Mouse (Mus musculus) olfactory bulb, adult 2 months (tissue): ENCODE measurements around the gene Gm8994. TPM values are rescaled to one million over a fixed set of nuclear protein-coding genes. Genes with fewer than 3 reads are reported as not detected.
"Not testable (repeated sequence)": the region's sequence is repeated elsewhere in the genome, so short reads cannot be mapped to it uniquely, and the experiment has no call there.

ENCODE experiments used
- H3K27ac ChIP-seq: fragments of 200-500 bp; 2 replicates; pipeline ENCODE4 v1.5.1; 2012; ENCODE audit warnings: low read depth, low read length; ENCODE audit not compliant: insufficient read depth
- H3K4me1 ChIP-seq: fragments of 200-500 bp; 2 replicates; pipeline ENCODE4 v1.6.1; 2012; ENCODE audit warnings: low read length; ENCODE audit not compliant: control insufficient read depth, insufficient read depth
- H3K4me3 ChIP-seq: fragments of 200-500 bp; 2 replicates; pipeline ENCODE4 v1.5.1; 2012; ENCODE audit warnings: mild to moderate bottlenecking, low read depth, low read length, moderate library complexity; ENCODE audit not compliant: insufficient read depth
- CTCF ChIP-seq: fragments of 200-500 bp; IDR thresholded peaks from 2 replicates; pipeline ENCODE4 v1.5.1; 2012; ENCODE audit warnings: low read depth, mild to moderate bottlenecking, low read length, moderate library complexity; ENCODE audit not compliant: insufficient read depth
- POLR2A ChIP-seq: fragments of 200-500 bp; IDR thresholded peaks from 2 replicates; pipeline ENCODE4 v1.6.1; 2012; ENCODE audit warnings: mild to moderate bottlenecking, low read depth, low read length, moderate library complexity; ENCODE audit not compliant: insufficient read depth
- WGBS: fragments of 180-500 bp; shearing (Covaris S2); methylation state at CpG from one replicate; pipeline ENCODE4 v1.1.7; 2018; 5-methylcytosine and 5-hydroxymethylcytosine counted together
- polyA plus RNA-seq: library from polyadenylated mRNA; stranded (reverse); fragments of >200 nt; gene quantifications from 2 replicates; pipeline ENCODE4 v1.2.4, GENCODE M21; 2012; ENCODE audit warnings: low replicate concordance; ENCODE audit not compliant: missing spikeins, insufficient read depth, insufficient read length

Gm8994 gene
- polyA plus RNA-seq, result not detected in 2 replicates

- WGBS, result 93% methylated on average over 4 of the region's 4 CpGs
- not testable (repeated sequence) for H3K4me3 ChIP-seq
These were observed at the start of gene Gm8994 for GRCm38 (mm10) chr6:136327239-136327638. Gm8994 (plus strand) TSS chr6:136327539.

GRCm38 (mm10) chr6:136277685-136278084 lies 49.7 kb upstream of the Gm8994 start:
- no peak for TF ChIP-seq CTCF
- TF ChIP-seq POLR2A, result no peak
- WGBS, result 53% methylated on average over 4 of the region's 4 CpGs
- H3K27ac ChIP-seq, result no peak overlapping the region
- H3K4me1 ChIP-seq, result no peaks in the 10 kb centered on the region
- no peak overlapping the region for H3K4me3 ChIP-seq

More at GRCm38 (mm10) chr6:136327239-136327638, at the start of gene Gm8994:
- not testable (repeated sequence) for H3K27ac ChIP-seq, H3K4me1 ChIP-seq

- WGBS, result 64% methylated on average over 8 of the region's 8 CpGs
These were observed 42.8 kb upstream of the Gm8994 start for GRCm38 (mm10) chr6:136284565-136284964.

GRCm38 (mm10) chr6:136286180-136286579 lies 41.2 kb upstream of the Gm8994 start:
- 81% methylated on average over 11 of the region's 11 CpGs for WGBS
- H3K4me1 ChIP-seq, result no peaks in the 10 kb centered on the region
- no peak overlapping the region for H3K27ac ChIP-seq
- no peak overlapping the region for H3K4me3 ChIP-seq
- TF ChIP-seq POLR2A (no peak), CTCF (no peak)

More at GRCm38 (mm10) chr6:136284565-136284964, 42.8 kb upstream of the Gm8994 start:
- Histone ChIP-seq H3K27ac (no peak overlapping the region), H3K4me3 (no peak overlapping the region), H3K4me1 (no peaks in the 10 kb centered on the region)
- no peak for TF ChIP-seq POLR2A
- no peak for TF ChIP-seq CTCF

GRCm38 (mm10) chr6:136286589-136286988 lies 40.8 kb upstream of the Gm8994 start:
- Histone ChIP-seq H3K27ac (no peak overlapping the region), H3K4me1 (no peaks in the 10 kb centered on the region), H3K4me3 (no peak overlapping the region)
- 42% methylated on average over 4 of the region's 4 CpGs for WGBS
- no peak for TF ChIP-seq CTCF
- no peak for TF ChIP-seq POLR2A

GRCm38 (mm10) chr6:136291424-136291823 lies 35.9 kb upstream of the Gm8994 start:
- WGBS, result 95% methylated on average over 3 of the region's 3 CpGs
- Histone ChIP-seq H3K4me1 (peaks cover 2% of the 10 kb centered on the region; the same call in 1 of the 2 replicates), H3K4me3 (no peak overlapping the region), H3K27ac (no peak overlapping the region)
- TF ChIP-seq CTCF (no peak), POLR2A (no peak)

- no peak overlapping the region for H3K4me3 ChIP-seq
- H3K27ac ChIP-seq, result no peak overlapping the region
- peaks cover 2% of the 10 kb centered on the region; the same call in 1 of the 2 replicates for H3K4me1 ChIP-seq
- TF ChIP-seq CTCF, result no peak
- TF ChIP-seq POLR2A, result no peak
- WGBS, result 73% methylated on average over 11 of the region's 11 CpGs
These were observed 35.2 kb upstream of the Gm8994 start for GRCm38 (mm10) chr6:136291951-136292714.

- Histone ChIP-seq H3K4me3 (no peak overlapping the region), H3K4me1 (peaks cover 2% of the 10 kb centered on the region; the same call in 1 of the 2 replicates), H3K27ac (no peak overlapping the region)
- WGBS, result 87% methylated on average over 6 of the region's 6 CpGs
- TF ChIP-seq POLR2A (no peak), CTCF (peak; percentile 36; the same call in 1 of the 2 replicates)
These were observed 33.6 kb upstream of the Gm8994 start for GRCm38 (mm10) chr6:136293700-136294099.

GRCm38 (mm10) chr6:136295821-136296220 lies 31.5 kb upstream of the Gm8994 start:
- WGBS, result 64% methylated on average over 4 of the region's 4 CpGs
- H3K4me1 ChIP-seq, result peaks cover 2% of the 10 kb centered on the region; the same call in 1 of the 2 replicates
- TF ChIP-seq POLR2A (no peak), CTCF (no peak)
- H3K27ac ChIP-seq, result no peak overlapping the region
- H3K4me3 ChIP-seq, result no peak overlapping the region
